Mouse (Mus musculus) lung, adult 2 months (tissue): Measurements from ENCODE around the gene Tsfm. TPM values are rescaled to one million over a fixed set of nuclear protein-coding genes. Genes with fewer than 3 reads are reported as not detected.
A peak's percentile ranks its signal among the peaks of the same experiment; 100 is the strongest.

Experiments
- DNase-seq: peaks from one replicate; pipeline ENCODE4 v3.0.0; 2022
- H3K4me1 ChIP-seq: fragments of 200-500 bp; 2 replicates; pipeline ENCODE4 v1.6.1; 2011; ENCODE audit warnings: low read length; ENCODE audit not compliant: control insufficient read depth, insufficient read depth
- H3K4me3 ChIP-seq: fragments of 200-500 bp; replicated peaks from 2 replicates; pipeline ENCODE3; 2011; ENCODE audit warnings: low read depth, mild to moderate bottlenecking, control low read depth, low read length; ENCODE audit errors: extremely low read depth
- CTCF ChIP-seq: fragments of 200-500 bp; IDR thresholded peaks from 2 replicates; pipeline ENCODE4 v1.5.1; 2011; ENCODE audit warnings: mild to moderate bottlenecking, low read length, control low read depth; ENCODE audit not compliant: insufficient read depth
- POLR2A ChIP-seq: fragments of 200-500 bp; IDR thresholded peaks from 2 replicates; pipeline ENCODE4 v1.6.1; 2011; ENCODE audit warnings: low read depth, mild to moderate bottlenecking, control low read depth, low read length, borderline replicate concordance; ENCODE audit errors: extremely low read depth
- WGBS: fragments of 180-500 bp; shearing (Covaris S2); methylation state at CpG from one replicate; pipeline ENCODE4 v1.1.7; 2018; 5-methylcytosine and 5-hydroxymethylcytosine counted together
- polyA plus RNA-seq: library from polyadenylated mRNA; depleted of rRNA; stranded (reverse); fragments of >200 nt; gene quantifications from 2 replicates; pipeline ENCODE4 v1.2.3, GENCODE M21; 2012

Tsfm gene
- polyA plus RNA-seq, 1 experiment = 22.4 TPM

GRCm38 (mm10) chr10:127042468-127043115, 12.0 kb upstream of the Tsfm start:
- no peak for DNase-seq
- H3K4me1 ChIP-seq = 0 out of 2 replicates have a peak, but pooled peaks cover 3% of the 10 kb centered on the region
- no peak overlapping the region for H3K4me3 ChIP-seq
- TF ChIP-seq POLR2A (no peak), CTCF (no peak)
- 7% methylated on average over 5 of the region's 5 CpGs for WGBS

GRCm38 (mm10) chr10:127041774-127042338, 11.2 kb upstream of the Tsfm start:
- WGBS = 1% methylated on average over 44 of the region's 44 CpGs
- TF ChIP-seq CTCF (no peak), POLR2A (no peak)
- Histone ChIP-seq H3K4me3 (peak overlapping the region; percentile 88), H3K4me1 (0 out of 2 replicates have a peak, but pooled peaks cover 3% of the 10 kb centered on the region)
- DNase-seq = peak; percentile 91

- no peak for TF ChIP-seq CTCF
- TF ChIP-seq POLR2A = no peak
Measured at GRCm38 (mm10) chr10:127041274-127041766, 10.7 kb upstream of the Tsfm start, which contains the start of the genes Mettl1 and Eef1akmt3. TSS of gene Mettl1 (plus strand) at chr10:127041414. TSS of gene Eef1akmt3 (minus strand) at chr10:127041513.

GRCm38 (mm10) chr10:127040569-127041214, 10.1 kb upstream of the Tsfm start:
- Histone ChIP-seq H3K4me3 (peak overlapping the region; percentile 79), H3K4me1 (0 out of 2 replicates have a peak, but pooled peaks cover 3% of the 10 kb centered on the region)
- TF ChIP-seq CTCF (no peak), POLR2A (no peak)
- WGBS = 3% methylated on average over 20 of the region's 20 CpGs
- no peak for DNase-seq

More at GRCm38 (mm10) chr10:127041274-127041766, 10.7 kb upstream of the Tsfm start, which contains the start of the genes Mettl1 and Eef1akmt3:
- H3K4me3 ChIP-seq = peak within 1 kb of the TSS; percentile 88
- 0 out of 2 replicates have a peak, but pooled peaks cover 3% of the 10 kb centered on the region for H3K4me1 ChIP-seq
- no peak for DNase-seq
- under 1% methylated on average over 28 of the region's 28 CpGs for WGBS

GRCm38 (mm10) chr10:127037641-127038040, 7.0 kb upstream of the Tsfm start:
- no peak for TF ChIP-seq CTCF
- 73% methylated on average over 12 of the region's 12 CpGs for WGBS
- Histone ChIP-seq H3K4me3 (no peak overlapping the region), H3K4me1 (0 out of 2 replicates have a peak, but pooled peaks cover 3% of the 10 kb centered on the region)
- DNase-seq = no peak

- Histone ChIP-seq H3K4me3 (no peak overlapping the region), H3K4me1 (0 out of 2 replicates have a peak, but pooled peaks cover 3% of the 10 kb centered on the region)
- DNase-seq = no peak
- WGBS = 80% methylated on average over 12 of the region's 12 CpGs
- no peak for TF ChIP-seq CTCF
- no peak for TF ChIP-seq POLR2A
Measured at GRCm38 (mm10) chr10:127036273-127036672, 5.6 kb upstream of the Tsfm start.

GRCm38 (mm10) chr10:127033301-127033741, 2.7 kb upstream of the Tsfm start:
- Histone ChIP-seq H3K4me1 (peaks cover 3% of the 10 kb centered on the region; the same call in 1 of the 2 replicates), H3K4me3 (no peak overlapping the region)
- WGBS = 77% methylated on average over 8 of the region's 8 CpGs
- no peak for TF ChIP-seq POLR2A
- no peak for TF ChIP-seq CTCF
- DNase-seq = no peak

- no peak overlapping the region for H3K4me3 ChIP-seq
- no peak for TF ChIP-seq POLR2A
- 76% methylated on average over 16 of the region's 16 CpGs for WGBS
- H3K4me1 ChIP-seq = no peaks in the 10 kb centered on the region
- no peak for DNase-seq
Measured at GRCm38 (mm10) chr10:127018422-127018821, 12.2 kb downstream of the Tsfm start.

GRCm38 (mm10) chr10:127017071-127017470, 13.6 kb downstream of the Tsfm start:
- no peak for DNase-seq
- no peaks in the 10 kb centered on the region for H3K4me1 ChIP-seq
- H3K4me3 ChIP-seq = no peak overlapping the region
- no peak for TF ChIP-seq POLR2A
- TF ChIP-seq CTCF = no peak
- WGBS = 37% methylated on average over 2 of the region's 2 CpGs
